Mouse (Mus musculus) forebrain, embryonic 10.5 days (tissue): ENCODE measurements around the gene A330070K13Rik. TPM values are rescaled to one million over a fixed set of nuclear protein-coding genes. Genes with fewer than 3 reads are reported as not detected.

Experiments
- DNase-seq: peaks from one replicate; pipeline ENCODE4 v3.0.0-alpha.2; 2017; ENCODE audit warnings: low spot score; ENCODE audit errors: extremely low spot score
- H3K27ac ChIP-seq: fragments of 300-500 bp; sonication (generic); 2 replicates; pipeline ENCODE4 v1.5.1; 2016; ENCODE audit warnings: mild to moderate bottlenecking
- H3K27me3 ChIP-seq: fragments of 300-500 bp; sonication (generic); 2 replicates; pipeline ENCODE4 v1.6.1; 2016; ENCODE audit warnings: mild to moderate bottlenecking; ENCODE audit not compliant: poor library complexity, severe bottlenecking
- H3K36me3 ChIP-seq: fragments of 300-500 bp; sonication (generic); replicated peaks from 2 replicates; pipeline ENCODE4 v1.6.1; 2016; ENCODE audit warnings: mild to moderate bottlenecking, moderate library complexity
- H3K4me1 ChIP-seq: fragments of 300-500 bp; sonication (generic); 2 replicates; pipeline ENCODE4 v1.6.1; 2016
- H3K4me3 ChIP-seq: fragments of 300-500 bp; sonication (generic); 2 replicates; pipeline ENCODE4 v1.5.1; 2016; ENCODE audit warnings: mild to moderate bottlenecking, moderate library complexity
- H3K9me3 ChIP-seq: fragments of 300-500 bp; sonication (generic); 2 replicates; pipeline ENCODE4 v1.6.1; 2016; ENCODE audit warnings: mild to moderate bottlenecking, moderate library complexity
- WGBS: fragments of 180-500 bp; shearing (Covaris S2); methylation state at CpG from one replicate; pipeline ENCODE4 v1.1.7; 2016; 5-methylcytosine and 5-hydroxymethylcytosine counted together
- polyA plus RNA-seq: library from polyadenylated mRNA; unstranded; fragments of >200 nt; fragmentation: Nextera tagmentation; extraction: Ambion mirVana; gene quantifications from 2 replicates; pipeline ENCODE4 v1.2.1, GENCODE M21; 2016

Gene A330070K13Rik
- polyA plus RNA-seq, 1 experiment from 2014 or later: not detected

GRCm38 (mm10) chr5:130363773-130364172, 20.7 kb downstream of the A330070K13Rik start:
- H3K27me3 ChIP-seq: no peaks in the 10 kb centered on the region
- 53% methylated on average over 3 of the region's 3 CpGs for WGBS
- no peak overlapping the region for H3K27ac ChIP-seq
- no peak overlapping the region for H3K4me3 ChIP-seq
- no peak for DNase-seq
- peaks cover 13% of the 10 kb centered on the region for H3K4me1 ChIP-seq
- no peaks in the 10 kb centered on the region for H3K9me3 ChIP-seq
- no peaks in the 10 kb centered on the region for H3K36me3 ChIP-seq

- Histone ChIP-seq H3K4me1 (peaks cover 13% of the 10 kb centered on the region), H3K4me3 (no peak overlapping the region), H3K9me3 (no peaks in the 10 kb centered on the region), H3K27me3 (no peaks in the 10 kb centered on the region), H3K36me3 (no peaks in the 10 kb centered on the region), H3K27ac (no peak overlapping the region)
- DNase-seq: no peak
- 73% methylated on average over 4 of the region's 4 CpGs for WGBS
Measured at GRCm38 (mm10) chr5:130363111-130363510, 21.3 kb downstream of the A330070K13Rik start.

- Histone ChIP-seq H3K27ac (no peak overlapping the region), H3K36me3 (no peaks in the 10 kb centered on the region), H3K4me1 (no peaks in the 10 kb centered on the region), H3K4me3 (no peak overlapping the region), H3K9me3 (no peaks in the 10 kb centered on the region), H3K27me3 (no peaks in the 10 kb centered on the region)
- DNase-seq: no peak
- WGBS: 69% methylated on average over 7 of the region's 7 CpGs
Measured at GRCm38 (mm10) chr5:130355223-130355622, 29.2 kb downstream of the A330070K13Rik start.

GRCm38 (mm10) chr5:130345871-130346270, 38.6 kb downstream of the A330070K13Rik start:
- peaks cover 37% of the 10 kb centered on the region for H3K36me3 ChIP-seq
- DNase-seq: no peak
- H3K9me3 ChIP-seq: peaks cover 14% of the 10 kb centered on the region; the same call in 1 of the 2 replicates
- no peak overlapping the region for H3K4me3 ChIP-seq
- no peak overlapping the region for H3K27ac ChIP-seq
- peaks cover 15% of the 10 kb centered on the region for H3K27me3 ChIP-seq
- no peaks in the 10 kb centered on the region for H3K4me1 ChIP-seq
- 90% methylated on average over 2 of the region's 2 CpGs for WGBS

- H3K4me1 ChIP-seq: no peaks in the 10 kb centered on the region
- H3K27me3 ChIP-seq: peaks cover 24% of the 10 kb centered on the region
- no peak overlapping the region for H3K27ac ChIP-seq
- H3K36me3 ChIP-seq: peaks cover 45% of the 10 kb centered on the region
- WGBS: 96% methylated on average over 7 of the region's 7 CpGs
- H3K4me3 ChIP-seq: no peak overlapping the region
- no peak for DNase-seq
- peaks cover 14% of the 10 kb centered on the region; the same call in 1 of the 2 replicates for H3K9me3 ChIP-seq
Measured at GRCm38 (mm10) chr5:130344999-130345398, 39.4 kb downstream of the A330070K13Rik start.

GRCm38 (mm10) chr5:130340656-130341055, 43.8 kb downstream of the A330070K13Rik start:
- Histone ChIP-seq H3K9me3 (no peaks in the 10 kb centered on the region; the same call in 1 of the 2 replicates), H3K4me1 (no peaks in the 10 kb centered on the region), H3K27ac (no peak overlapping the region), H3K36me3 (peaks cover 72% of the 10 kb centered on the region), H3K4me3 (no peak overlapping the region), H3K27me3 (peaks cover 47% of the 10 kb centered on the region)
- DNase-seq: no peak
- 96% methylated on average over 15 of the region's 15 CpGs for WGBS

GRCm38 (mm10) chr5:130335462-130335861, 49.0 kb downstream of the A330070K13Rik start:
- Histone ChIP-seq H3K27ac (no peak overlapping the region), H3K4me3 (no peak overlapping the region), H3K9me3 (peaks cover 6% of the 10 kb centered on the region), H3K4me1 (no peaks in the 10 kb centered on the region; the same call in 1 of the 2 replicates), H3K36me3 (peaks cover 47% of the 10 kb centered on the region), H3K27me3 (peaks cover 33% of the 10 kb centered on the region)
- 96% methylated on average over 4 of the region's 4 CpGs for WGBS
- no peak for DNase-seq

- H3K4me1 ChIP-seq: no peaks in the 10 kb centered on the region; the same call in 1 of the 2 replicates
- no peak overlapping the region for H3K4me3 ChIP-seq
- DNase-seq: no peak
- peaks cover 6% of the 10 kb centered on the region for H3K9me3 ChIP-seq
- no peak overlapping the region for H3K27ac ChIP-seq
- WGBS: 91% methylated on average over 11 of the region's 11 CpGs
- H3K36me3 ChIP-seq: peaks cover 43% of the 10 kb centered on the region
- H3K27me3 ChIP-seq: peaks cover 22% of the 10 kb centered on the region; the same call in 1 of the 2 replicates
Measured at GRCm38 (mm10) chr5:130333971-130334370, 50.5 kb downstream of the A330070K13Rik start.

GRCm38 (mm10) chr5:130333566-130333965, 50.9 kb downstream of the A330070K13Rik start:
- Histone ChIP-seq H3K36me3 (peaks cover 47% of the 10 kb centered on the region), H3K27me3 (peaks cover 22% of the 10 kb centered on the region; the same call in 1 of the 2 replicates), H3K27ac (no peak overlapping the region), H3K4me3 (no peak overlapping the region), H3K4me1 (no peaks in the 10 kb centered on the region; the same call in 1 of the 2 replicates), H3K9me3 (peaks cover 6% of the 10 kb centered on the region)
- no peak for DNase-seq
- WGBS: 95% methylated on average over 7 of the region's 7 CpGs

GRCm38 (mm10) chr5:130331206-130331605, 53.2 kb downstream of the A330070K13Rik start:
- Histone ChIP-seq H3K4me1 (no peaks in the 10 kb centered on the region; the same call in 1 of the 2 replicates), H3K9me3 (peaks cover 6% of the 10 kb centered on the region), H3K4me3 (no peak overlapping the region), H3K36me3 (peaks cover 43% of the 10 kb centered on the region), H3K27ac (peak overlapping the region; percentile 60; the same call in 1 of the 2 replicates), H3K27me3 (peaks cover 10% of the 10 kb centered on the region; the same call in 1 of the 2 replicates)
- 83% methylated on average over 4 of the region's 4 CpGs for WGBS
- DNase-seq: no peak

GRCm38 (mm10) chr5:130330801-130331200, 53.6 kb downstream of the A330070K13Rik start:
- peaks cover 6% of the 10 kb centered on the region; the same call in 1 of the 2 replicates for H3K27me3 ChIP-seq
- WGBS: 90% methylated on average over 4 of the region's 4 CpGs
- H3K4me1 ChIP-seq: no peaks in the 10 kb centered on the region; the same call in 1 of the 2 replicates
- peaks cover 43% of the 10 kb centered on the region for H3K36me3 ChIP-seq
- DNase-seq: no peak
- H3K9me3 ChIP-seq: peaks cover 6% of the 10 kb centered on the region
- H3K27ac ChIP-seq: no peak overlapping the region
- no peak overlapping the region for H3K4me3 ChIP-seq

GRCm38 (mm10) chr5:130329889-130330288, 54.5 kb downstream of the A330070K13Rik start:
- 0 out of 2 replicates have a peak, but pooled peaks cover under 1% of the 10 kb centered on the region for H3K9me3 ChIP-seq
- H3K4me1 ChIP-seq: no peaks in the 10 kb centered on the region; the same call in 1 of the 2 replicates
- H3K27me3 ChIP-seq: no peaks in the 10 kb centered on the region; the same call in 1 of the 2 replicates
- 82% methylated on average over 2 of the region's 2 CpGs for WGBS
- no peak overlapping the region for H3K4me3 ChIP-seq
- H3K36me3 ChIP-seq: peaks cover 43% of the 10 kb centered on the region
- no peak for DNase-seq
- H3K27ac ChIP-seq: no peak overlapping the region
